Mouse (Mus musculus) testis, postnatal 14 days (tissue): ENCODE results near the gene Colca2.

Source experiments
- DNase-seq: peaks from one replicate; pipeline ENCODE4 v3.0.0; 2021; ENCODE audit warnings: low spot score

The Colca2 gene

DNA sequence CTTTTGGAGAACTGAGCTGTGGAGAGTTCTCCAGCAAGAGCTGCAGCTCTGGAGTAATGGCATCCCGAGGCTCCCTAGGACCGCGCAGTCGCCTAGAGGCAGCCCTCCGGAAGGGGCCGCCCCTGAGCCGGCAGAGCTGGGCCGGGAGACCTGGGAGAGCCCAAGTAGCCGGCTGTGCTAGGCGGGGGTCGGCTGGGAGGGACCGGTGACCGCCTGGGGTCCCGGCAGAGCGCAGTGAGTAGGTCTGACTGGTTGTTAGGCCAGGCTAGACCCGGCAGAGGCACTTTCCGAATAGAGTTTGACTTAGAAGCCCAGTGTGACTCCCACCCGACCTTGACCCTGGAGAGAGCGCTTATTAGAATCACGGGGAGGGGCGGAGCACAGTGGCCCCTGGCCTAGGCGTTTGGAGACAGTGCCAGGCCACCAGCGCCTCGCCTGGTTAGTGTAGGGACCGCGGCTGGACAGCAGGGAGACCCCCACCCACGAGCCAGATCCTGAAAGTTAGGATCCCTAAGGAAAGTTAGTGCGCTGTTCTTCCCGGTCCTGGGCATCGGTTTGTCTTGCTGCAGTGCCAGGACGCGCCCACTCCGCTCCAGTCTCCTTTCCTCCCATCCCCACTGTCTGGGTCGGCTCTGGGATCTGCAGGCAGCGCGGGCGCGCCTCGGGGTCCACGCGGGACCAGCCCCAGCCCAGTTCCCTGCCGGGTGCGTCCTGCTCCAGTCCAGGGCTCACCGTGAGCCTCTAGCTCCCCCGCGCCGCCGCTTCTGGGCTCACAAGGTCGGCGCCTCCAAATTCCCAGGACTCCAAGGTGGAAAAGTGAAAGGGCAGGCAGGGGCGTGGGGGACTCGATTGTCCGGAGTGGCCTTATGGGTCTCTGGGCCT lies at the start of gene Colca2:
Gene Colca2, minus strand, starts transcription at position 70 of the 882 bp plus-strand sequence.
- peak; percentile 72 for DNase-seq

DNA sequence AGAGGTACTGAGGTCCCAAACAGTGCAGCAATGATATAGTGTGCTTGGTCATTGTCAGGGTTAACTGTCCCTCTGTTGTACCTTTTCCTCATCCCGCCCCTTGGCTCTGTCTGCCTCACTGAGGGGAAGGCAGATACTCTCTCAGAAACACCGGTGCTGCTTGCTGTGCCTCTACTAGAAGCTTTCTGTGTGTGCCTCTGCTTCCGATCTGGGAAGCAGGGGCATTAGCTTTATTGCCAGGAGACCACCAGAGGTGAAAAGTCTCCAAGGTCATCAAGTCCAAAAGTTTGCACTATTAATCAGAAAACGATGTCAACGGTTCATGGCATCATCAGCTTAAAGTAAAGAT lies 49.2 kb upstream of the Colca2 start:
- DNase-seq = no peak

DNA sequence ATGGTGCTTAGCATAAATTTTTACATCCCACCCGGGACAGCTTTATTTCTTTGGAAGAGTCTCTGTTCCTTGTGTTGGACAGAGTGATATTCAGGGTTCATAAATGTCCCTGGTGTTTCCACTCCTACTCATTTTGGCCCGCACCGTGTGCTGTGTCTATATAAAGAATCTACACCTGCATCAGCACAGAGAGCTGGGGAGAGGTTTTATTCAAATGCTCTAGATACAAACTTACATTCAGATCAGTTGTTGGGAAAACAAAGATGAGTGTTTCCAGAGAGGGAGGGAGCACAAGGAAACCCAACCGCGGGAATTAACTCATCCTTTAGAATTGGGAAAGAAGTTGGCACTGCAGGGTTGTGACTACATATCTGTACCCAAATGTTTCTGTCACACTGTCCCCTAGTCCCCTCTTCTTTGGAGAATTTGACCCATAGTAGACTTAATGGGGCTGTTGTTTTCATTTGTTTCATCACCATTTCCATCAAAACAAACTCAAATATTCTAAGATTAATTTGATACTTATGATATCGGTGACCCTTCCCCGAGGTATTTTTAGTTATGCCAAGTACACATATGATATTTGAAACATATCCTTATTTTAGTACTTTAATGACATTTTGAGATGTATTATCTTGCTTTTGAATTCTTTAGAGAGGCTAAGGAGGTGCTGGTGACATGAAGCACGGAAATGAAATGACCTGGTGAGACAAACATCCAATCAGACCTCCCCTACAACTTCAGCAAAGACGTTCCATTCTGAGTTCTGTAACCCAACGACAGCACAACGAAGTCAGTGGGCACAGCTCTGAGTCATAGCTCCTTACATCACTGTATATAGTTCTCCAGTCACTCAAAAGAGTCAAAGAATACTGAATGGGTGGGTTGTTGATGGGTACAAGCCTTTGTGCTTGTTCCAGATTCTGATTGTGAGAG lies 48.5 kb upstream of the Colca2 start:
- no peak for DNase-seq

GRCm38 (mm10) chr9:51324406-51325065 lies 46.2 kb upstream of the Colca2 start:
- no peak for DNase-seq

GRCm38 (mm10) chr9:51320096-51320495 lies 41.7 kb upstream of the Colca2 start:
- no peak for DNase-seq

DNA sequence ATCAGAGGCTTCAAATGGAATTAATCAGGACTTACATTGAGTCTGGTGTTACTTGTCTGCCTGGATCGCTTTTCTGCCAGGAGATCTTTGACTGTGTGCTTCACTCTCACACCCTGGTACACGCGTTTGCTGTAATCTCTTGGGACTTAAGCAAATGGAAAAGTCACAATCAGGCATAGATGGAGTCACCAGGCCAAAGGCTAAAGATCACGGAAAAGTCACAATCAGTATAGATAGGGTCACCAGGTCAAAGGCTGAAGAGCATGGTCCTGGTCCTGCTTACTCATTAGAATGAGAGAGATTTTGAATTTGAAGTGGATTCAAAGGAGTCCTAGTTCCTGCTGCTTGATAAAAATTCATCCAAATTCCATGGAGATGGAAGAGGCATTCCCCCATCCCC lies 39.9 kb upstream of the Colca2 start:
- DNase-seq = no peak

DNA sequence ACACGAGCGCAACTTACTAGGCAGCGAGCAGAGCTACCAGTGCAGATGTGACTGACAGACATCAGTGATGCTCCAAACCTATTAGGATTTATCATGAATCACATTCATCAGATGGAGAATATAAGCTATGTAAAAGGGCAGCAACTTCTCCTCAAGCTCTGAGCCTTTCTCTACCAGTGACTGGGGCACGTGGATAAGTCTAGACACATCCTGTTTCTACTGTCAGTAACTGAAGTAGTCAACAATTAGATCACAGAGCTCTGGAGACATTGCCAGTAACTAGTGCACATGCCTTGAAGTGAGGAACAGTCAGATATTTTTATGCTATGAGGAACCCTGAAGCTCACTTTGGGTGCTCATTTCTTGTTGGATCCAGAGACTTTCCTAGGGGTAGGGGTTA lies 39.0 kb upstream of the Colca2 start:
- no peak for DNase-seq

- DNase-seq = no peak
These were observed 37.2 kb upstream of the Colca2 start for GRCm38 (mm10) chr9:51315402-51316063.

GRCm38 (mm10) chr9:51312554-51313317 lies 34.4 kb upstream of the Colca2 start:
- no peak for DNase-seq

DNA sequence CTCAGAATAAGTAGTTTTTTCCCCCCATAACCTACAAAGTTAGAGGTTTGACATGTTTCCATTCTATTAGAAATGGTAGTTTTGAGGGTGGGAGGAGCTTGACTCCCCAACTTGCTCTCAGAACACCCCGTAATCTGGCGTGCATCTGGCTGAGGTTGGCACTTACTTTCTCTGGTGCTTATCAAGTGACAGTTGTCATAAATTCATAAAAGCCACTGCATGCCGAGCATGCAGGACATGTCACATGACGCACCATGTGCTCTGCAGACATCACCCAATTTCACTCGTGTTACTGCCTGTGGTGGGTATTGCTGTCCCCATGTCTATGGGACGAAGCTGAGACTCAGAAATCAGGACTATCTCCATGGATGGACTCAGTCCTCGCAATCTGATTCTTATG lies 32.1 kb upstream of the Colca2 start:
- DNase-seq = no peak

GRCm38 (mm10) chr9:51306351-51306750 lies 28.0 kb upstream of the Colca2 start:
- no peak for DNase-seq

GRCm38 (mm10) chr9:51305146-51305545 lies 26.8 kb upstream of the Colca2 start:
- no peak for DNase-seq

DNA sequence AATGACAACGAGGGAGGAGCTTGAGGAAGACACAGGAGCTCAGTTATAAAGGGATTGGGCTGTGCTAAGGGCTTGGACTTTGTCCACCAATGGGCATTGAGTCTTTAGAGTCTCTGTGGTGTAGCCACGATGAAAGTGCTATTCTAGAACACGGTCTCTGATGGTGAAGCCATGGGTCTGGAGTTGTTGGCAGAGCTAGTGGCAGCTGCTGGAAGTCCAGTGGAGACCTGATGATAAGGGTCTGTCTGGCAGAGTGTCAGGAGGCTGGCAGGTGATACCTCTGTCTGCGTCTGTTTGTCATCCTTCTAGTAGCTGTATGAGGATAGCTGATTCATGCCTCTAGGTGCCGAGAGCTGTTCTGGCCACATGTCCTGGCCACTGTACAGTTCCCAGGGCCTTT lies 25.6 kb upstream of the Colca2 start:
- no peak for DNase-seq

DNA sequence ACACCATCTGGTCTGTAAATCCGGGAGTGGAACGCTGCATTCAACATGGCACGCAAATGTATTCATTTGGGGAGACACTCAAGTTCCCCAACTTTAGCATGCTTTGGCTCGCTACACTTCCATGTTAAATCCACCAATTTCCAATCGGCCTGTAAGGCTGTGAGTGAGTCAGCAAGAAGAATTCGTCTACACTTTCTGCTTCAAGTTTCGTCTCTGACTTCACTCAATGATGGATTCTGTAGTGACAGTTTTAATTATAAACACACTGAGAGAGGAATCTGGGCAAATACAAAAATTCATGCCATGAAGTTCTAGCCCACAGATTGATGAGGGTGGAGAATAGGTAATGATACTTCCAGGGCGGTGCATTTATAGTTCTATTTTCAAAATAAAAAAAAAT lies 15.2 kb upstream of the Colca2 start:
- no peak for DNase-seq

DNA sequence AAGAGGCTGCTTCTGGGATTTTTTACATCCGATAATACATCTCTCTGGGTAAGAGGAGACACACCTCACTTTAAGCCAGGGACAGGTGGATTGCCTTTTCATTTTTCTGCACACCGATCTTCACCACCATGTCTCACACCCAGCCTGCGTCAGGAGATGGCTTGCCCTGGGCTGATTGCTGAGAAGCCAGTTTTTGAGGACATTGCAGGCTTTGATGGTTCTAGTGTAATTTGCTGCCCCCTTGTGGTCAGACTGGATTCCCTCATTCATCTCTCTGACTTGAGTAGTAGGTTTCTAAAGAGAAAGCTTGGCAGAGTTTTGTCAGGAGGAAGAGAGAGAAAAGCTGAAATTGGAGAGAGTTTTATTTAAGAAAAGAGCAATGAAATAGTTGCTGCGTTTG lies 14.3 kb upstream of the Colca2 start:
- peak; percentile 54 for DNase-seq

DNA sequence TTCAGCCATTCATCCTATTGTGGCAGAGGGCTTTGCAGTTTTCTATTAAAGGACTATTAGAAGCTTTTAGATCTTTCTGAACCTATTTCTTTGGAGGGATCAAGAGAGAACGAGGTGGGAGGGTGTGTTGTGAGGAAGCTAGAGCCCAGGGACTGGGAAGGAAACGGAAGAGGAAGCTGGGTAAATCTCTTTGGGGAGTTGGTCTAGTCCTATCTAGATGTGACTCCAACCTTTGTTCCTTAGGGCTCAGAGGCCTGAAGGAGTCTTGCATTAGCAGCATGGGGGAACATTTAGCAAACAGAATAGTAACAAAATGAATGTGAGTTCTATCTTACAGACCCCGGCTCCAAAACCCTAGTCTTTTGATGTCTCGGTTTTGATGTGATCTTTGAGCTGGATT lies 12.6 kb upstream of the Colca2 start:
- DNase-seq = no peak

GRCm38 (mm10) chr9:51286079-51286478 lies 7.7 kb upstream of the Colca2 start:
- no peak for DNase-seq

- peak; percentile 19 for DNase-seq
These were observed 403 bp downstream of the Colca2 start for GRCm38 (mm10) chr9:51277834-51278498.

- no peak for DNase-seq
These were observed 3.7 kb downstream of the Colca2 start for GRCm38 (mm10) chr9:51274678-51275077.

GRCm38 (mm10) chr9:51273581-51274154 lies 4.7 kb downstream of the Colca2 start:
- DNase-seq = no peak
